Mouse (Mus musculus): ENCODE results near the gene H2-Ab1. TPM values are rescaled to one million over a fixed set of nuclear protein-coding genes. Genes with fewer than 3 reads are reported as not detected.
A peak's percentile ranks its signal among the peaks of the same experiment; 100 is the strongest.
"Not testable (repeated sequence)": the region's sequence is repeated elsewhere in the genome, so short reads cannot be mapped to it uniquely, and the experiment has no call there.

Gene H2-Ab1
- total and polyA plus RNA-seq, 2 experiments from 2014 or later, result 0.69 to 2.0 TPM

GRCm38 (mm10) chr17:34306407-34306806 is 48.9 kb downstream of the H2-Ab1 start:
- Histone ChIP-seq H3K9ac (replicated peaks; ENCODE audit: low read depth, low read length) (no peak overlapping the region), H3K9me3 (replicated peaks; ENCODE audit: control insufficient read depth, low read length) (no peaks in the 10 kb centered on the region), H3K4me2 (ENCODE audit: low read depth, low read length) (no peak overlapping the region), H3K4me1 (ENCODE audit: control insufficient read depth, insufficient read depth) (0 out of 2 replicates have a peak, but pooled peaks cover 6% of the 10 kb centered on the region), H3K36me3 (replicated peaks; ENCODE audit: control insufficient read depth, insufficient read depth, low read length) (no peaks in the 10 kb centered on the region), H3K27me3 (ENCODE audit: control insufficient read depth, insufficient read depth, low read length) (no peaks in the 10 kb centered on the region), H3K27ac (ENCODE audit: low read depth) (no peak overlapping the region), H3K4me3 (ENCODE audit: low read depth, low read length) (no peak overlapping the region)
- ATAC-seq (ENCODE audit: insufficient read depth, low read depth), result no peak
- 82% methylated on average over 2 of the region's 2 CpGs for WGBS
- TF ChIP-seq CTCF (IDR thresholded peaks at IDR 0.05; ENCODE audit: low read depth), result no peak
- no peak for DNase-seq (ENCODE audit: low spot score)

- no peak overlapping the region for H3K4me3 ChIP-seq (ENCODE audit: low read depth, low read length)
- H3K36me3 ChIP-seq (replicated peaks; ENCODE audit: control insufficient read depth, insufficient read depth, low read length), result no peaks in the 10 kb centered on the region
- no peak overlapping the region for H3K9ac ChIP-seq (replicated peaks; ENCODE audit: low read depth, low read length)
- H3K27ac ChIP-seq (ENCODE audit: low read depth), result no peak overlapping the region
- 0 out of 2 replicates have a peak, but pooled peaks cover 6% of the 10 kb centered on the region for H3K4me1 ChIP-seq (ENCODE audit: control insufficient read depth, insufficient read depth)
- H3K9me3 ChIP-seq (replicated peaks; ENCODE audit: control insufficient read depth, low read length), result no peaks in the 10 kb centered on the region
- TF ChIP-seq CTCF (IDR thresholded peaks at IDR 0.05; ENCODE audit: low read depth) (no peak), EP300 (IDR thresholded peaks at IDR 0.05; ENCODE audit: low read depth) (no peak)
- H3K4me2 ChIP-seq (ENCODE audit: low read depth, low read length), result no peak overlapping the region
- ATAC-seq (ENCODE audit: insufficient read depth, low read depth), result no peak
- DNase-seq (ENCODE audit: low spot score), result no peak
- H3K27me3 ChIP-seq (ENCODE audit: control insufficient read depth, insufficient read depth, low read length), result no peaks in the 10 kb centered on the region
Measured at GRCm38 (mm10) chr17:34307216-34307615, 49.7 kb downstream of the H2-Ab1 start.

- no peak overlapping the region for H3K9ac ChIP-seq (replicated peaks; ENCODE audit: low read depth, low read length)
- WGBS, result 77% methylated on average over 4 of the region's 4 CpGs
- no peaks in the 10 kb centered on the region for H3K27me3 ChIP-seq (ENCODE audit: control insufficient read depth, insufficient read depth, low read length)
- TF ChIP-seq CTCF (IDR thresholded peaks at IDR 0.05; ENCODE audit: low read depth) (no peak), EP300 (IDR thresholded peaks at IDR 0.05; ENCODE audit: low read depth) (no peak)
- H3K4me2 ChIP-seq (ENCODE audit: low read depth, low read length), result no peak overlapping the region
- 0 out of 2 replicates have a peak, but pooled peaks cover 6% of the 10 kb centered on the region for H3K4me1 ChIP-seq (ENCODE audit: control insufficient read depth, insufficient read depth)
- H3K4me3 ChIP-seq (ENCODE audit: low read depth, low read length), result no peak overlapping the region
- H3K36me3 ChIP-seq (replicated peaks; ENCODE audit: control insufficient read depth, insufficient read depth, low read length), result no peaks in the 10 kb centered on the region
- no peak overlapping the region for H3K27ac ChIP-seq (ENCODE audit: low read depth)
- H3K9me3 ChIP-seq (replicated peaks; ENCODE audit: control insufficient read depth, low read length), result no peaks in the 10 kb centered on the region
- ATAC-seq (ENCODE audit: insufficient read depth, low read depth) (no peak), DNase-seq (ENCODE audit: low spot score) (no peak)
Measured at GRCm38 (mm10) chr17:34308161-34308560, 50.7 kb downstream of the H2-Ab1 start.

GRCm38 (mm10) chr17:34309225-34309624 is 51.7 kb downstream of the H2-Ab1 start:
- Histone ChIP-seq H3K4me3 (ENCODE audit: low read depth, low read length) (peak overlapping the region; percentile 51), H3K9ac (replicated peaks; ENCODE audit: low read depth, low read length) (peak overlapping the region; percentile 37; the same call in 1 of the 2 replicates), H3K4me2 (ENCODE audit: low read depth, low read length) (peak overlapping the region; percentile 64), H3K27ac (ENCODE audit: low read depth) (peak overlapping the region; percentile 26; the same call in 1 of the 2 replicates), H3K4me1 (ENCODE audit: control insufficient read depth, insufficient read depth) (0 out of 2 replicates have a peak, but pooled peaks cover 6% of the 10 kb centered on the region), H3K27me3 (ENCODE audit: control insufficient read depth, insufficient read depth, low read length) (no peaks in the 10 kb centered on the region), H3K9me3 (replicated peaks; ENCODE audit: control insufficient read depth, low read length) (no peaks in the 10 kb centered on the region), H3K36me3 (replicated peaks; ENCODE audit: control insufficient read depth, insufficient read depth, low read length) (no peaks in the 10 kb centered on the region)
- 24% methylated on average over 10 of the region's 10 CpGs for WGBS
- ATAC-seq (ENCODE audit: insufficient read depth, low read depth) (no peak), DNase-seq (ENCODE audit: low spot score) (no peak)
- no peak for TF ChIP-seq EP300 (IDR thresholded peaks at IDR 0.05; ENCODE audit: low read depth)
- TF ChIP-seq CTCF (IDR thresholded peaks at IDR 0.05; ENCODE audit: low read depth), result no peak

- TF ChIP-seq CTCF (IDR thresholded peaks at IDR 0.05; ENCODE audit: low read depth) (no peak), EP300 (IDR thresholded peaks at IDR 0.05; ENCODE audit: low read depth) (no peak)
- Histone ChIP-seq H3K4me3 (ENCODE audit: low read depth, low read length) (peak overlapping the region; percentile 51), H3K27me3 (ENCODE audit: control insufficient read depth, insufficient read depth, low read length) (no peaks in the 10 kb centered on the region), H3K36me3 (replicated peaks; ENCODE audit: control insufficient read depth, insufficient read depth, low read length) (no peaks in the 10 kb centered on the region), H3K9me3 (replicated peaks; ENCODE audit: control insufficient read depth, low read length) (no peaks in the 10 kb centered on the region), H3K4me2 (ENCODE audit: low read depth, low read length) (peak overlapping the region; percentile 64), H3K27ac (ENCODE audit: low read depth) (peak overlapping the region; percentile 26; the same call in 1 of the 2 replicates), H3K4me1 (ENCODE audit: control insufficient read depth, insufficient read depth) (0 out of 2 replicates have a peak, but pooled peaks cover 6% of the 10 kb centered on the region), H3K9ac (replicated peaks; ENCODE audit: low read depth, low read length) (peak overlapping the region; percentile 37)
- peak; percentile 64 for DNase-seq (ENCODE audit: low spot score)
- peak; percentile 86 for ATAC-seq (ENCODE audit: insufficient read depth, low read depth)
- 20% methylated on average over 38 of the region's 38 CpGs for WGBS
Measured at GRCm38 (mm10) chr17:34309683-34310385, 52.3 kb downstream of the H2-Ab1 start.

GRCm38 (mm10) chr17:34310526-34310925 is 53.0 kb downstream of the H2-Ab1 start:
- not testable (repeated sequence) for H3K4me1 ChIP-seq (ENCODE audit: control insufficient read depth, insufficient read depth); H3K4me3 ChIP-seq (ENCODE audit: low read depth, low read length); H3K9ac ChIP-seq (replicated peaks; ENCODE audit: low read depth, low read length); H3K9me3 ChIP-seq (replicated peaks; ENCODE audit: control insufficient read depth, low read length); H3K36me3 ChIP-seq (replicated peaks; ENCODE audit: control insufficient read depth, insufficient read depth, low read length); ATAC-seq (ENCODE audit: insufficient read depth, low read depth); DNase-seq (ENCODE audit: low spot score); H3K27me3 ChIP-seq (ENCODE audit: control insufficient read depth, insufficient read depth, low read length); H3K4me2 ChIP-seq (ENCODE audit: low read depth, low read length); H3K27ac ChIP-seq (ENCODE audit: low read depth)
- WGBS, result 63% methylated on average over 3 of the region's 3 CpGs
